Mouse (Mus musculus) forebrain, embryonic 13.5 days (tissue): ENCODE results near the gene Gramd4. TPM values are rescaled to one million over a fixed set of nuclear protein-coding genes. Genes with fewer than 3 reads are reported as not detected.
A peak's percentile ranks its signal among the peaks of the same experiment; 100 is the strongest.

Experiments
- ATAC-seq: fragments of 200-750 bp; cut with Nextera tagmentation; 2 replicates; pipeline ENCODE4 v1.8.0; 2017
- H3K27ac ChIP-seq: fragments of 300-500 bp; sonication (generic); 2 replicates; pipeline ENCODE4 v1.5.1; 2015; ENCODE audit warnings: inconsistent platforms, mild to moderate bottlenecking, moderate library complexity
- H3K27me3 ChIP-seq: fragments of 300-500 bp; sonication (generic); 2 replicates; pipeline ENCODE4 v1.6.1; 2015; ENCODE audit warnings: mild to moderate bottlenecking, inconsistent platforms
- H3K36me3 ChIP-seq: fragments of 300-500 bp; sonication (generic); 2 replicates; pipeline ENCODE4 v1.6.1; 2015; ENCODE audit warnings: mild to moderate bottlenecking, inconsistent platforms; ENCODE audit not compliant: poor library complexity, severe bottlenecking
- H3K4me1 ChIP-seq: fragments of 300-500 bp; sonication (generic); 2 replicates; pipeline ENCODE4 v1.6.1; 2015; ENCODE audit warnings: inconsistent platforms
- H3K4me2 ChIP-seq: fragments of 300-500 bp; sonication (generic); 2 replicates; pipeline ENCODE4 v1.6.1; 2015; ENCODE audit warnings: inconsistent platforms, mild to moderate bottlenecking, moderate library complexity
- H3K4me3 ChIP-seq: fragments of 300-500 bp; sonication (generic); 2 replicates; pipeline ENCODE4 v1.5.1; 2015; ENCODE audit warnings: mild to moderate bottlenecking, inconsistent platforms
- H3K9ac ChIP-seq: fragments of 300-500 bp; sonication (generic); 2 replicates; pipeline ENCODE4 v1.6.1; 2015; ENCODE audit warnings: mild to moderate bottlenecking, inconsistent platforms
- H3K9me3 ChIP-seq: fragments of 300-500 bp; sonication (generic); replicated peaks from 2 replicates; pipeline ENCODE4 v1.6.1; 2016; ENCODE audit warnings: inconsistent platforms
- whole genome bisulfite sequencing: fragments of 180-500 bp; shearing (Covaris S2); methylation state at CpG from one replicate; pipeline ENCODE4 v1.1.7; 2015; 5-methylcytosine and 5-hydroxymethylcytosine counted together
- polyA plus RNA-seq: library from polyadenylated mRNA; unstranded; fragments of >200 nt; fragmentation: Nextera tagmentation; extraction: Ambion mirVana; gene quantifications from 2 replicates; pipeline ENCODE4 v1.2.1, GENCODE M21; 2015

Gene Gramd4
- polyA plus RNA-seq, 1 experiment from 2014 or later, result 31.6 TPM

GRCm38 (mm10) chr15:86087591-86088149 is 30.2 kb downstream of the Gramd4 start:
- no peak overlapping the region for H3K4me3 ChIP-seq
- peak; percentile 64 for ATAC-seq
- H3K27me3 ChIP-seq, result no peaks in the 10 kb centered on the region
- H3K27ac ChIP-seq, result peak overlapping the region; percentile 91
- H3K9me3 ChIP-seq, result no peaks in the 10 kb centered on the region
- WGBS, result 4% methylated on average over 14 of the region's 14 CpGs
- peak overlapping the region; percentile 28; the same call in 1 of the 2 replicates for H3K4me2 ChIP-seq
- peak overlapping the region; percentile 51 for H3K9ac ChIP-seq
- H3K36me3 ChIP-seq, result peaks cover 16% of the 10 kb centered on the region
- H3K4me1 ChIP-seq, result peaks cover 84% of the 10 kb centered on the region

- Histone ChIP-seq H3K36me3 (peaks cover 20% of the 10 kb centered on the region), H3K4me2 (0 out of 2 replicates have a peak overlapping the region, but pooled peaks have one; percentile 28), H3K27ac (peak overlapping the region; percentile 91), H3K4me3 (no peak overlapping the region), H3K4me1 (peaks cover 77% of the 10 kb centered on the region), H3K27me3 (no peaks in the 10 kb centered on the region), H3K9me3 (no peaks in the 10 kb centered on the region), H3K9ac (peak overlapping the region; percentile 51; the same call in 1 of the 2 replicates)
- no peak for ATAC-seq
- 80% methylated on average over 11 of the region's 11 CpGs for WGBS
Observed at GRCm38 (mm10) chr15:86088266-86088790, 30.8 kb downstream of the Gramd4 start.

DNA sequence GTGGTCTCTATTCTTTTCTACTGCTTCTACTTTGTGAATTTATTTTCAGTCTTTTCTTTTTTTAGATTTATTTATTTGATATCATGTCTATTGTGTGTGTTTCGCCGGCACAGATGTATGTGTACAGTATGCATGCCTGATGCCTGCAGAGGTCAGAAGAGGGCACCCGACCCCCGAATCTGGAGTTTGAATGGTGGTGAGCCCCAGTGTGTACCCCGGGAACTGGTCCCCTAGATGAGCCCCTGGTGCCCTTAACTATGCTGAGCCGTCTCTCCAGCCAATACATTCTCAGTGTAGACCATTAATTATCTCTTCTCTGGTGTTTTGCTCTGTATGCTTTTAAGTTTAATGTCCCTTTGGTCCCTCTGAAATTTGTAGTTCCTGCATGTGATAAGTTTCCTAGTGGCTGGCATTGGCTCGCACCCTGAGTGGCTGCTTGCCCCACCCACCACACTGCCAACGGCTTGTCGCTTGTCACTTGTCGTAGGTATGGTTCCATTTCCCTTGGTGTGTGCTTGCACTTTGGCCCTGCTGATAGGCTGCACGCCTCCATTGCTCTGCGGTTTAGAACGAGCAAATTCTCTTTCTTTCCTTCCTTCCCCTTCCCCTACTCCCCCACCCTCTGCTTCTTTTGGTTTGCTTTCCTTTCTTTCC is 31.7 kb downstream of the Gramd4 start:
- 77% methylated on average over 13 of the region's 13 CpGs for WGBS

GRCm38 (mm10) chr15:86089991-86090529 is 32.6 kb downstream of the Gramd4 start:
- no peaks in the 10 kb centered on the region for H3K9me3 ChIP-seq
- H3K4me3 ChIP-seq, result no peak overlapping the region
- H3K9ac ChIP-seq, result no peak overlapping the region
- peaks cover 60% of the 10 kb centered on the region for H3K4me1 ChIP-seq
- WGBS, result 86% methylated on average over 11 of the region's 11 CpGs
- no peaks in the 10 kb centered on the region for H3K27me3 ChIP-seq
- H3K27ac ChIP-seq, result peak overlapping the region; percentile 3; the same call in 1 of the 2 replicates
- H3K36me3 ChIP-seq, result peaks cover 36% of the 10 kb centered on the region
- no peak for ATAC-seq
- no peak overlapping the region for H3K4me2 ChIP-seq

More for the DNA sequence above, 31.7 kb downstream of the Gramd4 start:
- Histone ChIP-seq H3K4me1 (peaks cover 69% of the 10 kb centered on the region), H3K4me3 (no peak overlapping the region), H3K36me3 (peaks cover 29% of the 10 kb centered on the region), H3K27ac (peak overlapping the region; percentile 3), H3K27me3 (no peaks in the 10 kb centered on the region), H3K9ac (no peak overlapping the region), H3K4me2 (no peak overlapping the region), H3K9me3 (no peaks in the 10 kb centered on the region)
- ATAC-seq, result no peak

- Histone ChIP-seq H3K27ac (0 out of 2 replicates have a peak overlapping the region, but pooled peaks have one; percentile 3), H3K4me1 (peaks cover 55% of the 10 kb centered on the region)
- 94% methylated on average over 8 of the region's 8 CpGs for WGBS
Observed at GRCm38 (mm10) chr15:86090578-86090977, 33.1 kb downstream of the Gramd4 start.

DNA sequence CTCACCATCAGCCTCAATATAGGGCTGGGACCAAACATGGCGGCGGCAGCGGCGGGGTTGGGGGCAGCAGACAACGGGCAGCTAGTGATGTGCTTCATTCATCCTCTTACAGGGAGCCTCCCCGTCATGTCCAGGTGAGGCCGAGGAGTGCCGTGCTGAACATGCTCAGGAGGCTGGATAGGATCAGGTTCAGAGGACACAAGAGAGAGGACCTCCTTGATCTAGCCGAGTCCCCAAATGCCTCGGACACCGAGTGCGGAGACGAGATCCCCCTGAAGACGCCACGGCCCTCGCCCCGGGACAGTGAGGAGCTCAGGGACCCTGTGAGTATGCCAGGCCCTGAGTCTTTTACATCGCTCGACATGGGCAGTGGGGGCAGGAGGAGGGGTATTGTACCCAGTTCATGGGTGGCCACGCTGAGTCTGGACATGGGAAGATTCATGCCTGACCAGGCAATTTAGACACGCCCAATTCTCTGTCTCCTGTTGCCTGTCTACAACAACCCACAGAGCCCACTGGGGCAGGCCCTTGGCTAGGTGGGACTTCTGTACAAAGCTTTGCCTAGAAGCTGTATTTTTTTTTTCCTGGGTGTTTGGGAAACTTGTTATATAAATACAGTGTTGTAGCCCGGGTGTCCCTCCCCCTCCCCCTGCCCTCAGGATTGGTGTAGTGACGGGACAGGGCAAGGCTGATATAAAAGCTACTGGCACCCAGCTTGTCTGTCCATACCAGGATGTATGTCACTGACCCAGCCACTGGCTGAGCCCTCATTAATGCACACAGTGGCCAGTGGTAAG is 33.9 kb downstream of the Gramd4 start:
- no peak for ATAC-seq
- H3K4me1 ChIP-seq, result peaks cover 47% of the 10 kb centered on the region
- no peak overlapping the region for H3K4me2 ChIP-seq
- no peaks in the 10 kb centered on the region for H3K27me3 ChIP-seq
- H3K27ac ChIP-seq, result no peak overlapping the region
- WGBS, result 90% methylated on average over 23 of the region's 23 CpGs
- H3K4me3 ChIP-seq, result no peak overlapping the region
- H3K36me3 ChIP-seq, result peaks cover 45% of the 10 kb centered on the region
- no peak overlapping the region for H3K9ac ChIP-seq
- no peaks in the 10 kb centered on the region for H3K9me3 ChIP-seq

More at GRCm38 (mm10) chr15:86090578-86090977, 33.1 kb downstream of the Gramd4 start:
- H3K9ac ChIP-seq, result no peak overlapping the region
- H3K9me3 ChIP-seq, result no peaks in the 10 kb centered on the region
- H3K36me3 ChIP-seq, result peaks cover 40% of the 10 kb centered on the region
- no peak for ATAC-seq
- H3K4me2 ChIP-seq, result no peak overlapping the region
- no peaks in the 10 kb centered on the region for H3K27me3 ChIP-seq
- H3K4me3 ChIP-seq, result no peak overlapping the region

GRCm38 (mm10) chr15:86091998-86092670 is 34.6 kb downstream of the Gramd4 start:
- Histone ChIP-seq H3K4me2 (no peak overlapping the region), H3K27ac (no peak overlapping the region), H3K27me3 (no peaks in the 10 kb centered on the region), H3K9ac (no peak overlapping the region), H3K4me1 (peaks cover 39% of the 10 kb centered on the region), H3K9me3 (no peaks in the 10 kb centered on the region), H3K4me3 (no peak overlapping the region), H3K36me3 (peaks cover 47% of the 10 kb centered on the region)
- 94% methylated on average over 12 of the region's 12 CpGs for WGBS
- no peak for ATAC-seq

DNA sequence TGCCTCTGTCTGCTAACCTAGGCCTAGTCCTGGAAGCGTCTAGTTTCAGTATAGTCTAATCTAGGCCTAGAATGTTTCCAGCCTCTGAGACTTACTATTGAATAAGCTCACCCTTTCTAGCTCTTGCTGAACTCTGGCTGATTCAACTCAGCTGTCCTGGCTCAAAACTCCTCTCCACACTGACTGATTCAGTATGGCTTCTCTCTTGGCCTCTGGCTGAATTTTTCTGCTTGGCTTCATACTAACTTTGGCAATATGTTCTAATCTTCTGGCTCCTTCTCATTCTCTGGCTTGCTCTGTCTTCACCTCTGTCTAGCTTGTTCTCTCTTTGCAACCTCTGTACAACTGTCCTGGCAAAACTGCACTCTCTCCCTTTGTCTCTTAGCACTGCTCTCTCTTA is 35.7 kb downstream of the Gramd4 start:
- Histone ChIP-seq H3K9ac (no peak overlapping the region), H3K27me3 (no peaks in the 10 kb centered on the region), H3K9me3 (no peaks in the 10 kb centered on the region), H3K36me3 (peaks cover 47% of the 10 kb centered on the region), H3K4me1 (peaks cover 36% of the 10 kb centered on the region), H3K4me2 (no peak overlapping the region), H3K27ac (no peak overlapping the region), H3K4me3 (no peak overlapping the region)
- 80% methylated on average over 1 of the region's 1 CpGs for WGBS
- no peak for ATAC-seq

DNA sequence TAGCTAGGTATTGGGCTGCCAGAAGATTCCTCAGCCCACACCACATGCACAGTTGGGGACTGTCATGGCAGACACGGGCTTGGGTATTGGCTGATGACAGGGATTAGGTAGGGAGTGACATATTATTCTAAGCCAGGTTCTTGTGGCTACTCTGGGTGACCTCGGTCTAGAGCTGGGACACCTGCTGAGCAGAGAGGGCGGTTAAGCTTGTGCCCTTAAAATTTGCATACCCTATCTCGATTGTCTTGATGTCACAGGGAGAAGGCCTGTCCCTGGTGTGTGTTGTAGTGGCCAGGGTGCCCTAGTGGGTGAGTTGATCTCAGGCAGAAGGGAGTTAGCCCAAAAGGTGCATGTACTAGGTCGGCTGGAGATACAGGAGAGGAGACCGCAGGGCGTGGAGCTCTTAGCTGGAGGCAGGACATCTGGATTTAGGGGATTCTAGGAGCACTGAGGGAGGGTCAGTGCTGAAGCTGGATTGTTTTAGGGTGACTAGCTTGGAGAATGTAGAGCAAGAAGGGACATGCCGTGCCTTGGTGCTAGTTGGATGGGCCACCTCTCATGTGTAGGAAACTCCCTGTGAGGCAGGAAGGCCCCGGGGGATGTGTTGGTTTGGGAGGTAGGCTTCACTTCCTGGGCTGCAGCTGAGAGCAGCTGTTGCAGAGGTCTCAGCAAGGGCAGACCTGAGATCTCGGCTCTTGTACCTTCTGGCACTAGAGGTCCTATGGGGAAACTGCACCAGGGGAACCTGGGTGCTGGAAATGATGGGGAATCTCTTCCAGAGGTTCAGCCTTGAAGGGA is 37.0 kb downstream of the Gramd4 start:
- H3K27me3 ChIP-seq, result no peaks in the 10 kb centered on the region
- no peak overlapping the region for H3K27ac ChIP-seq
- H3K9ac ChIP-seq, result no peak overlapping the region
- H3K4me3 ChIP-seq, result no peak overlapping the region
- WGBS, result 86% methylated on average over 10 of the region's 10 CpGs
- no peak for ATAC-seq
- peaks cover 25% of the 10 kb centered on the region for H3K4me1 ChIP-seq
- H3K9me3 ChIP-seq, result no peaks in the 10 kb centered on the region
- peaks cover 58% of the 10 kb centered on the region for H3K36me3 ChIP-seq
- H3K4me2 ChIP-seq, result no peak overlapping the region

DNA sequence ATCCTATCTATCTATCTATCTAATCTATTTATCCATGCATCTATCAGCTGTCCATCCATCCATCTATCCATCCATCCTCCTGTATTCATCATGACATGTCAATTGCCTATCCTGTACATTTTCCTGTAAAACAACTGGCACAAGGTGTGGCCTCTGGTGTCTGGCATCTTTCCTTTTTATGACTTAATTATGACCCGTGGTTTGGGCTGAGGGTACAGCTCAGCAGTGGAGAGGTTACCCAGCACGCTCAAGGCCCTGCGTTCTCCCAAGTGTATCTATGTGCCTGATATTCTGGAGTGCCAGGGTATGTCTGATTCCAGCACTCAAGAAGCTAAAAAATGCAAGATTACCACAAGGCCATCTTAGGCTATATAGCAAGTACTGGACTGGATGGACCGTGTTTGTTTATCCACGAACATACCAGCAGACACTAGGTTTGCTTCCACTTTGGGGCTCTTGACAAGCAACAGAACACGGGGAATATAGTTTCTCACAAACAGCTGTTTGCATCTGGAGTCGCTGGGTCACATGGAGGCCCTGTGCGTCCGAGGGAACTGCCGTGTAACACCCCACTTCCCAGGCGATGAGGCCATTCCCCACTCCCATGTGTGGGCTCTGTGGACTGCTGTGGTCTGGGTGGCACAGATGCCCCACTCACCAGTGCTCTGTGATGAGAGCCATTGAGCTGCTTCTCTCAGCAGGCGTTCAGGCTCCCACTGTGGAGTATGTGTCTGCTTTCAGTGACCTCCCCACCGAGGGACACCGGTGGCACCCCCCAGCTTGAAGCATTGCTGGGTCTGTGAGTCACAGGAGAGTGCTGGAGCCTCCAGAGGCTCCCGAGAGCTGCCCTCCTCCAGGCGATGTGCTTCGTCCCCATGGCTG is 38.5 kb downstream of the Gramd4 start:
- Histone ChIP-seq H3K9me3 (no peaks in the 10 kb centered on the region), H3K27ac (no peak overlapping the region), H3K4me2 (no peak overlapping the region), H3K36me3 (peaks cover 63% of the 10 kb centered on the region), H3K27me3 (no peaks in the 10 kb centered on the region), H3K9ac (no peak overlapping the region), H3K4me3 (no peak overlapping the region), H3K4me1 (peaks cover 12% of the 10 kb centered on the region)
- no peak for ATAC-seq
- WGBS, result 92% methylated on average over 17 of the region's 17 CpGs
